Mouse (Mus musculus) frontal cortex, postnatal 14 days (tissue): ENCODE measurements at regions not wholly inside any gene's neighbourhood (a gene's known extent, or its start where the extent isn't known, plus 50 kb on each side); places are given as distances from the start of the nearest gene placed in this dataset.

Experiments
- DNase-seq, 2 experiments: peaks; one replicate each; pipeline ENCODE4 v3.0.0; 2022; ENCODE audit warnings: low spot score in 2 of 2

GRCm38 (mm10) chr5:136619315-136620231 is 52.3 kb upstream of the Cux1 start:
- DNase-seq = no peak

GRCm38 (mm10) chr5:136620234-136620633 is 52.9 kb upstream of the Cux1 start:
- DNase-seq = no peak

GRCm38 (mm10) chr5:136621336-136622125 is 54.2 kb upstream of the Cux1 start:
- no peak for DNase-seq

GRCm38 (mm10) chr5:136622152-136622551 is 54.9 kb upstream of the Cux1 start:
- no peak for DNase-seq

- peak; percentile 19 to 36 for DNase-seq
These were observed 55.6 kb upstream of the Cux1 start for GRCm38 (mm10) chr5:136622721-136623542.

GRCm38 (mm10) chr5:136623791-136624190 is 56.5 kb upstream of the Cux1 start:
- DNase-seq = no peak

GRCm38 (mm10) chr5:136625176-136625991 is 58.1 kb upstream of the Cux1 start:
- DNase-seq = no peak

- no peak for DNase-seq
These were observed 59.0 kb upstream of the Cux1 start for GRCm38 (mm10) chr5:136626142-136626771.

GRCm38 (mm10) chr5:136626891-136627290 is 59.6 kb upstream of the Cux1 start:
- DNase-seq = no peak

- peak in 1 of 2 experiments; percentile 18 for DNase-seq
These were observed 60.5 kb upstream of the Cux1 start for GRCm38 (mm10) chr5:136627671-136628292.

- DNase-seq = no peak
These were observed 61.2 kb upstream of the Cux1 start for GRCm38 (mm10) chr5:136628502-136628901.

GRCm38 (mm10) chr5:136632286-136632685 is 60.7 kb upstream of the Myl10 start:
- DNase-seq = no peak

- DNase-seq = no peak
These were observed 59.0 kb upstream of the Myl10 start for GRCm38 (mm10) chr5:136633901-136634300.

- DNase-seq = no peak
These were observed 57.8 kb upstream of the Myl10 start for GRCm38 (mm10) chr5:136635119-136635518.

- no peak for DNase-seq
These were observed 56.5 kb upstream of the Myl10 start for GRCm38 (mm10) chr5:136636476-136636875.

GRCm38 (mm10) chr5:136637872-136638271 is 55.1 kb upstream of the Myl10 start:
- DNase-seq = no peak

GRCm38 (mm10) chr5:136640871-136641619 is 51.9 kb upstream of the Myl10 start:
- no peak for DNase-seq

- DNase-seq = no peak
These were observed 50.7 kb upstream of the Myl10 start for GRCm38 (mm10) chr5:136642208-136642607.
